Mouse (Mus musculus) CH12.LX (cell line): ENCODE data around the gene Vamp9. TPM values are rescaled to one million over a fixed set of nuclear protein-coding genes. Genes with fewer than 3 reads are reported as not detected.

Experiments
- DNase-seq: peaks from one replicate; pipeline ENCODE4 v3.0.0-alpha.2; 2013; ENCODE audit errors: extremely low read depth
- H3K27ac ChIP-seq: 2 replicates; pipeline ENCODE4 v1.5.1; 2012; ENCODE audit warnings: low read depth, mild to moderate bottlenecking, control low read depth, moderate library complexity; ENCODE audit not compliant: insufficient read depth
- H3K27me3 ChIP-seq: replicated peaks from 2 replicates; pipeline ENCODE3; 2012; ENCODE audit warnings: inconsistent platforms
- H3K36me3 ChIP-seq, 2 experiments: replicated peaks in 1 of 2; 2 replicates each; pipeline versions ENCODE3 to v1.6.1; 2012; ENCODE audit warnings: inconsistent platforms in 1 of 2, low read length in 1 of 2, mild to moderate bottlenecking in 1 of 2, mixed read lengths in 1 of 2, moderate library complexity in 1 of 2; ENCODE audit not compliant: control insufficient read depth in 1 of 2, insufficient read depth in 1 of 2
- H3K4me1 ChIP-seq, 2 experiments: 2 replicates each; pipeline ENCODE4 v1.6.1; 2012; ENCODE audit warnings: inconsistent platforms in 1 of 2, moderate library complexity in 1 of 2; ENCODE audit not compliant: insufficient read depth in 2 of 2, control insufficient read depth in 1 of 2
- H3K4me2 ChIP-seq: 2 replicates; pipeline ENCODE4 v1.6.1; 2012; ENCODE audit warnings: low read depth, mild to moderate bottlenecking, control low read depth; ENCODE audit not compliant: poor library complexity, insufficient read depth, severe bottlenecking
- H3K4me3 ChIP-seq, 3 experiments: fragments of 150-350 bp in 1 of 3; sonication (generic) in 1 of 3; replicated peaks in 1 of 3; 2 replicates each; pipeline versions ENCODE3 to v1.5.1; 2011 to 2012; ENCODE audit warnings: low read depth in 2 of 3, low read length in 2 of 3, mild to moderate bottlenecking in 2 of 3, moderate library complexity in 2 of 3, control low read depth in 1 of 3, improper control_type of control experiment in 1 of 3, inconsistent platforms in 1 of 3, mixed read lengths in 1 of 3; ENCODE audit not compliant: poor library complexity in 1 of 3
- H3K79me2 ChIP-seq: replicated peaks from 2 replicates; pipeline ENCODE4 v1.6.1; 2012; ENCODE audit warnings: mild to moderate bottlenecking, moderate library complexity; ENCODE audit not compliant: control insufficient read depth, poor library complexity, insufficient read depth, severe bottlenecking; ENCODE audit errors: extremely low read depth
- H3K9ac ChIP-seq: 2 replicates; pipeline ENCODE4 v1.6.1; 2012; ENCODE audit warnings: low read depth, mild to moderate bottlenecking, control low read depth, moderate library complexity; ENCODE audit not compliant: insufficient read depth
- H3K9me3 ChIP-seq: replicated peaks from 2 replicates; pipeline ENCODE3; 2012; ENCODE audit warnings: low read length, inconsistent platforms, mixed read lengths
- BHLHE40 ChIP-seq: IDR thresholded peaks from 2 replicates; pipeline ENCODE4 v1.6.1; 2011; ENCODE audit warnings: mild to moderate bottlenecking, low read depth, low read length, improper control_type of control experiment
- CHD1 ChIP-seq: IDR thresholded peaks from 2 replicates; pipeline ENCODE4 v1.6.1; 2012; ENCODE audit warnings: low read depth, low read length, improper control_type of control experiment, inconsistent platforms
- CHD2 ChIP-seq: IDR thresholded peaks from 2 replicates; pipeline ENCODE4 v1.6.1; 2011; ENCODE audit warnings: low read length, improper control_type of control experiment
- E2F4 ChIP-seq: IDR thresholded peaks from 2 replicates; pipeline ENCODE4 v1.6.1; 2011; ENCODE audit warnings: low read depth, low read length, improper control_type of control experiment; ENCODE audit not compliant: insufficient replicate concordance
- ELF1 ChIP-seq: IDR thresholded peaks from 2 replicates; pipeline ENCODE4 v1.6.1; 2014; ENCODE audit warnings: low read depth, mild to moderate bottlenecking, inconsistent platforms, low read length, improper control_type of control experiment
- ETS1 ChIP-seq: conservative IDR thresholded peaks from 2 replicates; pipeline ENCODE4 v1.6.1; 2012; ENCODE audit warnings: low read depth, mild to moderate bottlenecking, inconsistent platforms, low read length, improper control_type of control experiment, moderate library complexity
- HCFC1 ChIP-seq: IDR thresholded peaks from 2 replicates; pipeline ENCODE4 v1.6.1; 2012; ENCODE audit warnings: low read depth, mild to moderate bottlenecking, inconsistent platforms, low read length, improper control_type of control experiment
- JUN ChIP-seq: IDR thresholded peaks from 2 replicates; pipeline ENCODE4 v1.6.1; 2011; ENCODE audit warnings: low read depth, mild to moderate bottlenecking, low read length, improper control_type of control experiment, moderate library complexity; ENCODE audit not compliant: insufficient read depth
- KAT2A ChIP-seq: IDR thresholded peaks from 2 replicates; pipeline ENCODE4 v1.6.1; 2012; ENCODE audit warnings: low read length, improper control_type of control experiment, inconsistent platforms; ENCODE audit not compliant: insufficient replicate concordance
- MAZ ChIP-seq: IDR thresholded peaks from 2 replicates; pipeline ENCODE4 v1.6.1; 2012; ENCODE audit warnings: low read depth, mild to moderate bottlenecking, inconsistent platforms, low read length, improper control_type of control experiment, moderate library complexity
- MEF2A ChIP-seq: IDR thresholded peaks from 2 replicates; pipeline ENCODE4 v1.6.1; 2014; ENCODE audit warnings: low read depth, mild to moderate bottlenecking, inconsistent platforms, low read length, improper control_type of control experiment, borderline replicate concordance
- MXI1 ChIP-seq: IDR thresholded peaks from 2 replicates; pipeline ENCODE4 v1.6.1; 2011; ENCODE audit warnings: mild to moderate bottlenecking, low read depth, low read length, improper control_type of control experiment
- NRF1 ChIP-seq: IDR thresholded peaks from 2 replicates; pipeline ENCODE4 v1.6.1; 2014; ENCODE audit warnings: low read depth, mild to moderate bottlenecking, inconsistent platforms, low read length, improper control_type of control experiment, moderate library complexity
- PAX5 ChIP-seq: IDR thresholded peaks from 2 replicates; pipeline ENCODE4 v1.6.1; 2012; ENCODE audit warnings: low read length, inconsistent platforms, mixed read lengths
- POLR2AphosphoS2 ChIP-seq: IDR thresholded peaks from 2 replicates; pipeline ENCODE4 v1.6.1; 2011; ENCODE audit warnings: low read depth, low read length, improper control_type of control experiment
- RAD21 ChIP-seq: IDR thresholded peaks from 2 replicates; pipeline ENCODE4 v1.6.1; 2011; ENCODE audit warnings: low read depth, mild to moderate bottlenecking, low read length, improper control_type of control experiment, moderate library complexity
- SMC3 ChIP-seq: IDR thresholded peaks from 2 replicates; pipeline ENCODE4 v1.6.1; 2011; ENCODE audit warnings: low read depth, low read length, improper control_type of control experiment
- USF1 ChIP-seq: IDR thresholded peaks from 2 replicates; pipeline ENCODE4 v1.6.1; 2014; ENCODE audit warnings: low read depth, mild to moderate bottlenecking, inconsistent platforms, low read length, improper control_type of control experiment
- USF2 ChIP-seq: conservative IDR thresholded peaks from 2 replicates; pipeline ENCODE4 v1.6.1; 2011; ENCODE audit warnings: low read depth, low read length, improper control_type of control experiment
- ZKSCAN1 ChIP-seq: IDR thresholded peaks from 2 replicates; pipeline ENCODE4 v1.6.1; 2012; ENCODE audit warnings: low read depth, inconsistent platforms, low read length, improper control_type of control experiment, borderline replicate concordance
- dilution Hi-C: fragments of 300-500 bp; cut with MboI; formaldehyde crosslinking; loops from 2 replicates; pipeline ENCODE4 v1.14.3; 2020; ENCODE audit warnings: low sequenced_read_pairs; ENCODE audit not compliant: extremely low pct_unique_long_range_greater_than_20kb, extremely low pct_ligation_motif_present
- in situ Hi-C: fragments of 300-500 bp; cut with MboI; formaldehyde crosslinking; loops from 3 replicates; pipeline ENCODE4 v1.14.3; 2019; ENCODE audit warnings: low sequenced_read_pairs, low pct_ligation_motif_present, low pct_unique_long_range_greater_than_20kb, mixed read lengths
- polyA plus RNA-seq: library from polyadenylated mRNA; unstranded; fragments of >175 nt; gene quantifications from 2 replicates; pipeline ENCODE4 v1.2.1, GENCODE M21; 2012; ENCODE audit warnings: low read depth; ENCODE audit not compliant: insufficient read length
- total RNA-seq, 2 experiments: library from RNA; depleted of rRNA; stranded (reverse); fragments of 300-350 nt in 1 of 2; fragments of >200 nt in 1 of 2; gene quantifications; 2 replicates each; pipeline ENCODE4 v1.2.3; 2012 to 2014

Vamp9 gene
- total and polyA plus RNA-seq, 3 experiments, result not detected

- no peak for TF ChIP-seq NRF1
- no peak for TF ChIP-seq HCFC1
- TF ChIP-seq USF2, result no peak
- TF ChIP-seq USF1, result no peak
- no peak for TF ChIP-seq E2F4
- no peak for TF ChIP-seq MXI1
- no peak for TF ChIP-seq ETS1
- TF ChIP-seq POLR2AphosphoS2, result no peak
- no peak for TF ChIP-seq BHLHE40
- no peak for TF ChIP-seq MEF2A
- TF ChIP-seq SMC3, result no peak
- no peak for TF ChIP-seq PAX5
- TF ChIP-seq CHD1, result no peak
- no peak for TF ChIP-seq RAD21
- no peak for TF ChIP-seq CHD2
- TF ChIP-seq KAT2A, result no peak
- TF ChIP-seq ZKSCAN1, result no peak
- no peak for TF ChIP-seq ELF1
- TF ChIP-seq JUN, result no peak
- TF ChIP-seq MAZ, result no peak
- no peak overlapping the region for H3K27ac ChIP-seq
- no peak overlapping the region for H3K9ac ChIP-seq
- no peaks in the 10 kb centered on the region for H3K36me3 ChIP-seq
- no peak overlapping the region for H3K4me3 ChIP-seq
- H3K79me2 ChIP-seq, result no peaks in the 10 kb centered on the region
- H3K27me3 ChIP-seq, result no peaks in the 10 kb centered on the region
- H3K4me2 ChIP-seq, result no peak overlapping the region
- no peaks in the 10 kb centered on the region for H3K9me3 ChIP-seq
- no peaks in the 10 kb centered on the region for H3K4me1 ChIP-seq
- DNase-seq, result no peak
- dilution Hi-C loops (no loop called here), in situ Hi-C loops (loop anchor here (25.0 kb wide), 1 partner anchor 675 kb away; no protein-coding TSS in a partner anchor)
Measured at GRCm38 (mm10) chr5:99887133-99887532, 18.9 kb upstream of the Vamp9 start.
